Mouse (Mus musculus): ENCODE results near the gene Gpr108.

The Gpr108 gene
- long read RNA-seq, experiment 1, transcript Gpr108-204 (17 exons, 2,405 nt) = major isoform, 35 of 92 reads
- long read RNA-seq, experiment 1, transcript Gpr108-201 (17 exons, 2,064 nt) = major isoform, 35 of 92 reads
- long read RNA-seq, experiment 1, partial matches to known transcripts = 7 of 92 reads
- long read RNA-seq, experiment 1, other reads (novel, unspliced or antisense) = 15 of 92 reads
- long read RNA-seq, experiment 2, transcript Gpr108-204 (17 exons, 2,405 nt) = minor isoform, 34 of 94 reads
- long read RNA-seq, experiment 2, transcript Gpr108-201 (17 exons, 2,064 nt) = major isoform, 38 of 94 reads
- long read RNA-seq, experiment 2, partial matches to known transcripts = 6 of 94 reads
- long read RNA-seq, experiment 2, other reads (novel, unspliced or antisense) = 16 of 94 reads

- intact Hi-C loops (cut with DNase I) = loop anchor here (1.0 to 2.0 kb wide), 2 partner anchors 29 to 87 kb away; no protein-coding TSS in a partner anchor
Measured at GRCm38 (mm10) chr17:57248201-57248699, at the start of gene Gpr108. TSS of gene Gpr108 (minus strand) at chr17:57248446.

GRCm38 (mm10) chr17:57297040-57297439 lies 48.8 kb upstream of the Gpr108 start:
- intact Hi-C loops (cut with DNase I) = no loop called here

GRCm38 (mm10) chr17:57295935-57296334 lies 47.7 kb upstream of the Gpr108 start:
- intact Hi-C loops (cut with DNase I) = no loop called here

- intact Hi-C loops (cut with DNase I) = no loop called here
Measured at GRCm38 (mm10) chr17:57292968-57293367, 44.7 kb upstream of the Gpr108 start.

DNA sequence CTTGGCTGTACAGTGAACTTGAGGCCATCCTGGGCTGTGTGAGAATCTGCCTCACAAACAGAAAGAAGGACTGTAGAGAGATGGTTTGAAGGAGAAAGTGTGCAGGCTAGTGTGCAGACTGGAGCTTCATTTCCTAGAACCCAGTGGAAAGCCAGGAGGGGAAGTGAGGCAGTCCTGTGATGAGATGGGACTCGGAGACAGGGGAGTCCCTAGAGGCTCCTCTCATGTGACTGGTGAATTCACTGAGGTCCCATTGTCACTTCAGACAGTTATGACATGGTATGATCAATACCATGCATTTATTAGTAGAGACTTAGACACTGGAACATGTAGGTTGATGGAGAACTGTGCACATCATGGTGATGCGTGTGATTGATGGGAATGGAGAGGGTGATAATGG lies 44.1 kb upstream of the Gpr108 start:
- intact Hi-C loops (cut with DNase I) = no loop called here

GRCm38 (mm10) chr17:57290671-57291055 lies 42.4 kb upstream of the Gpr108 start:
- intact Hi-C loops (cut with DNase I) = no loop called here

GRCm38 (mm10) chr17:57290001-57290670 lies 41.9 kb upstream of the Gpr108 start:
- intact Hi-C loops (cut with DNase I) = no loop called here

DNA sequence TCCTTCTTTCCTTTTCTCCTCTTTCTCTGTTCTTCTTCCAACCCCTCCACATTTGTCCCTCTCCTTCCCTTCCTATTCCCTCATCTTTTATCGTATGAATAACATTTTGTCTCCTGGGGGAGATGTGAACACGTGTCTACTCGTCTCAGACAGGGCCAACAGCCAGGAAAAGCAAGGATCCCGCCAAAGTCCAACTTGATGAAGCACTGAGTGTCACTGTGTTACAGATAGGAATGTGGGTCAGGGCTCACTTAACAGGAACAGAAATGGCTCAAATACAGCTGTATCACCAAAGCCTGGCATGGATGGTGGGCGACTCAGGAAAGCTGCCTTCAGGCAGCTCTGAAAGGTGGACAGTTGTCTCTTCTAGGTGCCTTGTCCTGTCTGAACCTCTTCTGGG lies 41.0 kb upstream of the Gpr108 start:
- intact Hi-C loops (cut with DNase I) = no loop called here

GRCm38 (mm10) chr17:57286718-57287355 lies 38.6 kb upstream of the Gpr108 start:
- intact Hi-C loops (cut with DNase I) = no loop called here

DNA sequence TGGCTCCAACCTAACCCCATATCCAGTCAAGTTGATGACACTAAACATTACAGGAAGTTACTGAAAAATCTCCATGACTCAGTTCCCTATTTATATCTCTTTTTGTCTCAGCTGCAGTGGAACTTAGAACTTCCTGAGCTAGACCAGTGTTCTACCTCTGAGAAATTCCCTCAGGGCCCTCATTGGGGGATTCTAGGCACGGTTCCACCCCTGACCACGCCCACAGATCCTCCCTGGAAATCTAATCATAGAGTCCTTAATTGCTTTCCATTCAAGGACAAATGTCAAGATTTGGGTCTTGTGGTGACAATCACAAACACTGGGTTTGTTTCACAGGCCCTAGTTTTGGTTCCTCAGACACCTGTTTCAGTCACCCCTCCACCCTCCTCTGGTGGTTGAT lies 36.8 kb upstream of the Gpr108 start:
- intact Hi-C loops (cut with DNase I) = no loop called here

GRCm38 (mm10) chr17:57283906-57284305 lies 35.7 kb upstream of the Gpr108 start:
- intact Hi-C loops (cut with DNase I) = no loop called here

DNA sequence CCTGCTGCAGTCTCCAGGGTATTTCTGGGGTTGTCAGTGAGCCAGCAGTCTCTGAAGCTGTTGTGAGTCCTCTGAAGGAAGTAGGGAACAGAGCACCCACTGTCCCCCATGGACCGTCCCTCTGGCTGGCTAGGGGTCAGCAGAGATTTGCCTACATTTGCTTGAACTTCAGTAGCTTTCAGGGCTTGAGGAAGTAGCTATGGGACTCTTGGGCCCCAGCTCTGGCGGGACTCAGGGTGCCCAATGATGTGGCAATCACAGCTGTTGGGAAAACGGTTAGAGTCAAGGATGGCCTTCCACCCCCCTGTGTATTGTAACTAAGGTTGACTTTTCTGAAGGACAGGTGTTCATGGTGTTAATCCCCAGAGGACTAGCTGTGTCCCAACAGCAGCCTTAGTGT lies 32.2 kb upstream of the Gpr108 start:
- intact Hi-C loops (cut with DNase I) = no loop called here

GRCm38 (mm10) chr17:57279591-57280224 lies 31.5 kb upstream of the Gpr108 start:
- intact Hi-C loops (cut with DNase I) = no loop called here

DNA sequence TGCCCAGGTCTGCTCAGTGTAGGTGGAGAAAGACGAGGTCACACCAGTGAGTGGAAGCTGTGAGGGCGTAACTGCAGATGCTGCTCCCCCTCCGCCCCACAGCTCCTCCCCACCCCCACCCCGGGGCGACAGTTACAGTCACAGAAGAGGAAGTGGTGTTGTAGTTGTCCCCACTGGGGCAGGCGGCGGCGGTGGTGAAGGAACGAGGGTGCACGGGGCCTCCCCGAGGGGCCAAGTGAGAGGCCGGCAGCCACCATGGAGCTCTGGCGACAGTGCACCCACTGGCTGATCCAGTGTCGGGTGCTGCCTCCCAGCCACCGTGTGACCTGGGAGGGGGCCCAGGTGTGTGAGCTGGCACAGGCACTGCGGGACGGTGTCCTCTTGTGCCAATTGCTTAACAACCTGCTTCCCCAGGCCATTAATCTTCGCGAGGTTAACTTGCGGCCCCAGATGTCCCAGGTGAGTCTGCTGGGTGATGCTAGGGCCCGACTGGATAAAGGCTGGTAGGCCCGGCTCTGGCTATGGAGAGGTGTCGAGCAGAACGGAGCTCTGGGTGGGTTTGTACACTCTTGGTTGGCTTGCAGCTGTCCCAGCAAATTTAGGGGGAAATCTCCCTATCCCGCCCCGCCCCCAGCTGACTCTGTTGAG lies 30.8 kb upstream of the Gpr108 start, which contains the start of gene Vav1:
Vav1 (plus strand) TSS at position 158 of the 648 bp plus-strand sequence.
- intact Hi-C loops (cut with DNase I) = no loop called here

DNA sequence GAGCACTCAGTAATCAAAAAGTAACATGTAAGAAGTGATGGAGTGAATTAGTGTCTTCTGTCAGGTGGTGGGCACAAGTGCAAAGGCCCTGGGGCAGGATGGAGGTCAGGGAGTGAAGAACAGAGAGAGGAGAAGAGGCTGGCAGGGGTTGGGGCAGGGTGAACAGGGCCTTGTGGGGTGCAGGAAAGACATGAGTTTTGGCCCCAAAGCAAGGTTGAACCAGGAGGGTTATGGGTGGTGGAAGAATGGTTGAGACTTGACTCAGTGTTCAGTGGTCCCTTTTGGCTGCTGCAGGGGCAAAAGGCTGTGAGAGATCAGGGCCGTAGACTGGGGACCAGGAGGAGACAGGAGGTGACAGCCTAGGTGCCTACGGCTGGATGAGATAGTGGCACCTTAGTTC lies 30.3 kb upstream of the Gpr108 start:
- intact Hi-C loops (cut with DNase I) = no loop called here

GRCm38 (mm10) chr17:57277598-57278261 lies 29.5 kb upstream of the Gpr108 start:
- intact Hi-C loops (cut with DNase I) = loop anchor here (2.0 kb wide), 3 partner anchors 29 to 57 kb away; partner anchors contain the start of genes Gpr108 and Trip10

DNA sequence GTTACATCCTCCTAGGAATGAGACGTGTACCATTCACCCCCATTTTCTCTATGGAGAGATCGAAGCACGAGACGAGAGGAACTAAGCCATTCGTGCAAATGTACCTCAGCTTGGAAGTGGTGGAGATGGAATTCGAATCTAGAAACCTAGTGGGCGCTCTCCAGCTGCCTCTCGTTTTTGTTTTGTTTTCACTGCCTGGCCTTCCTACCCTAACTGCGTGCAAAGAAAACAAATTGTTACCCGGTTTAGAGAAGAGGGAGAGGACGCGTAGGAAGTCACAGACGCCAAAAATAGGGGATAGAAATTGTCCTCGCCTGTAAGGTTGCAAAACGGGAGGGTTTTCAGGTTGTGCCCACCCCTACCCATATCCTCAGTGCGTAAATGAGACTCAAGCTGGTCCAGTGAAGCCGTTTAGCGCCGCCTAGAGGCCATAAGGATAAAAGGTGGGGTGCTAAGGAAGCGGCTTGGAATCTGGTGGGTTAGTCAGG lies 28.4 kb upstream of the Gpr108 start:
- intact Hi-C loops (cut with DNase I) = loop anchor here (2.0 kb wide), 3 partner anchors 28 to 58 kb away; partner anchors contain the start of genes Gpr108 and Trip10

DNA sequence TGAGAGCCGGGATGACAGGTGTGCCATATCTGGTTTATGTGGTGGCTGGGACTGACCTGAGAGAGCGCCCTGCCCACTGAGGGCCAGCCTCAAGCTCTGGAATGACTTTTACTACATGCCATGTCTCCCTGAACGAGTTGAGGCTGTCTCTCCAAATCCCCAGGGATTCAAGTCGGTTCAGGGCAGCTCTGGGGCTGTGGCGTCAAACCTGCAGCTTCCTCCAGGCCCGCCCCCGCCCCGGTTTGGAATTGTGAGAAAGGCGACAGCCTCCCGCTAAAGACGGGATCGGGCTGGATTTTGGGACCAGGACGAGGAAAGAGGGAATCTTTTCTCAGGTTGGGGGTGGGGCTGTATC lies 27.7 kb upstream of the Gpr108 start:
- intact Hi-C loops (cut with DNase I) = loop anchor here (2.0 kb wide), 3 partner anchors 27 to 59 kb away; partner anchors contain the start of genes Gpr108 and Trip10

GRCm38 (mm10) chr17:57275111-57275996 lies 27.1 kb upstream of the Gpr108 start:
- intact Hi-C loops (cut with DNase I) = no loop called here

All from adrenal gland (tissue).